Mouse (Mus musculus): ENCODE measurements at regions not wholly inside any gene's neighbourhood (a gene's known extent, or its start where the extent isn't known, plus 50 kb on each side); places are given as distances from the start of the nearest gene placed in this dataset.

DNA sequence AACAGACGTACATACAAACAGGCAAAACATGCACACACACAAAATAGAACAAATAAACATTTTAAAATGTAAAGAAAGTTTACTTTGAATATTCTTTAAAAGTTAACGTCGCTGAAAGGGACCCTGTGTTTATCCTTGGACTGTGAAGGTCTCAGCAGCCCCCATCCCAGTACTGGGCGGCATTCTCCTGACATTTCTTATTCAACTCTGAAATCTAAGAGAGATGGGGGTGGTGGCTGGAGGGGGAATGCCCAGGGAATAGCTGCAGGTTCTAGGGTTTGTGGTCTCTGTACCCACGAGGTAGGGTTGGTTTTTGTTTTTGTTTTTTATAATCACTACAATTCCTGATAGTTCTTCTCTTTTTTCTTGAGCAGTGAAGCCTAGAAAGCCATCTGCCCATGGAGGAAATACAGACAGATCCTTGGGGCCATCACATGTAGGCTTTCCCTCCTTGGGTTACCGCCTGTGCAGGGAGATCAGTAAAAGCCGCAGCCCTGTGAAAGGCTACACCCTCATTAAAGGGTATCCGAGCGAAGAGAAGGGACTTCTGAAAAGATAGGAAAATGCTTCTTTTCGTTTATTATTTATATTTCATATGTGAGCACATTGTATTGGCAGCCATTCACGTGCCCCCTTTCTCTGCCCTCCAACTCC lies 338.0 kb upstream of the Gm10131 start:
- DNase-seq = no peak

DNA sequence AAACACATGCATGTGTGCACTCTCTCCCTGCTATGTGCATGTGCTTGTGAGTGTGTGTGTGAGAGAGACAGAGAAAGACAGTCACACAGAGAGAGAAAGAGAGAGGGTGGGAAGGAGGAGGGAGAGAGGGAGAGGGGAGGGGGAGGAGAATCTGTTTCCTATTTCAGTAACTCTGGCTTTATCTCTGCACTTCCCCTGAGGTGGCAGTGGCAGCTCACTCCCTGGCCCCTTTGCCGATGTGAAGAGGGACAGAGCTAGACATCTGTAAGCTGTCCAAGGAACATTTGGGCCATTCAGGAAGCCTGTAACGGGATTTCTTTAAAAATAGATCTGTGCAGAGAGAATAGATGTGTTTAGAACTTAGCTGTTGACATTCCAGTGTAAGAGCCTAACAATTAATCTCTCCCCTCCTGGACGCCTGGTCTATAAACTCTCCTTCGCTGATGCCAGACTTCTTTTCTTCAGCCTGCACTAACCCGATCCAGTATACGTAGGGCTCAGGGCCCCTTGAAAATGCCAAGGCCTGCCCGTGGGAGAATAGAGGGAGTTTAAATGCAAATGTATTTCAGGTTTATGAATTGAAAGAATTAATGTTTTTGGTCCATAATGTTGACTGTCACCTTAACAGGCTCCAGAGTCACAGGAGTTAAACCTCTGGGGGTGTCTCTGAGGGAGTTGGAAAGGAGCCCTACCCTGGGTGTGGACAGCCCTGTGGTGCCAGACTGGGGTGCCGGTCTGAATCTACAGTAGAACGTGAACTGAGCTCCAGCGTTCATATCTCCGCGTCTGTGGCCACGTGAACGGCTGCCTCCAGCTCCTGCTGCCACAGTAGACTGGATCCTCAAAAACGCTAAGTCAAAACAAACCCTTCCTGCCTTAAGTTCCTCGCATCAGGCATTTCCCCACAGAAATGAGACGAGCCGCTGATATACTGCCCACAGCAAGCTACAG lies 336.6 kb upstream of the Gm10131 start:
- DNase-seq = no peak

DNA sequence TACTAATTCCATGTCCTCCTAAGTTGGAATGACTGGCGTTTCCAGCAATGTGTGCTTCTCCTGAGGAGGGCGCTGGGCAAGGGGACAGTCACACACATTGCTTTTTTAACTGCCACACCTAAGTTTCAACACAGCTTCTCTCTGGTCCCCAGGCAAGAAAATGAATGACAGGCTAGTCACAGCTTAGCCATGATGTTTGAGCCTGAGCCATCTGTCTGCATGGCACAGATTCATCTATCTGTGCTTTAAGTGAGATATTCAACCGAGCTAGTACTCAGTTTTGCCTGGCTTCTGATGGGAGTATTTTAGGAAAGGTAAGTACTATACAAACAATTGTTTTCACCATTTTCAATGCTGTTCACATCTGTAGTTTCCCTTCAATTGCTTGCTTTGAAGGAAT lies 331.2 kb upstream of the Gm10131 start:
- no peak for DNase-seq

DNA sequence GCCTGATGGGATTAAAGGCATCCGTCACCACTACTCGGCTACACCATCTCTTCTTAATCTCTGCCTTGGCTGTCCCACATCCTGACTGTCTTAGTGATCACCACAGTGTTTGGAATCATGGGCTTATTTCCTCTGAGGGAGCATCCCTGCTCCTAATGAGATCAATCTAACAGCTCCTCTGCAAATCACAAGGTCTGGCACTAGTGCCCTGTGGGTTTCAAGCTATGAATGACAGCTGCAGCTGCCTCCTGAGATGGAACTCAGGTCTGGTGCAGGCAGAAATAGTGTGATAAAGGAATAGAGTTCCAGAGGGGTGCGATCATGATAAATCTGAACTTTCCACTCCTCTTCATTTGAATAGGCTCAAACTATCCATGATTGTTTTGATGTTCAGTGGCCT lies 330.2 kb upstream of the Gm10131 start:
- no peak for DNase-seq

DNA sequence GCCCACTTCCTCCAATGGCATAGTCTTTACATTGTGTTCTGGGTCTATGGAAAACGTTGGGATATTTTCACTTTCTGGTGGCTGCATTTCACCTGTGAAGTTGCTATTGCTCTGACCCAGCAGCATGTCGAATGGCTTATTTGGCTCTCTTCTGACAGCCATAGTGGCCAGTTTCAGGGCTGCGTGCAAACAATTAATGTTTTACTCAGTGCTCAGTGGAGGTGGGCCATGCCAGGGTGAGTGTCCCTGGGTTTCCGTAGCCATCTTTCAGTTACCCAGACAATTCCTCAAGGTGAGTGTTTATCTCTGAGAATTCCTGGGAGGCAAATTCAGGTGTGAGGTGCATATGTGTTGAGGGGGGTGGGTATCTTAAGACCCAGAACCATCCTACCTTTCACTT lies 329.2 kb upstream of the Gm10131 start:
- DNase-seq = no peak

DNA sequence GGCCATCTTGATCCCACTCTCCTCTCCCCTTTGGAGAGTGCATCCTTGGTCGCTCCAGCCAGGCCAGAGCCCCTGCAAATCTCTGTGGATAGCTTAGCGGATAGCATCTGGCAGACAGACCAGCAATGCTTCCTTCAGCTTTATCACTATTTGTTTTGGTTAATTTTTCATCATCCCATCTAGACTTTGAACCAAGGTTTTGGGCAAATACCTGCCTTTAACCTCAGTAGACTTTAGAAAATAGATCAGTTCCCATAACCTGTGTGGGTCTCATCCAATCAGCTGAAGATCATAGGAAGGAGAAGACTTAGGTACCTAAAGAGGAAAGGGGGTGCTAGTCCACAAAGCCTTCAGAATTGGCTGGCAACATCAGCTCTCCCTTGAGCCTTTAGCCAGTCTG lies 327.2 kb upstream of the Gm10131 start:
- DNase-seq = no peak

DNA sequence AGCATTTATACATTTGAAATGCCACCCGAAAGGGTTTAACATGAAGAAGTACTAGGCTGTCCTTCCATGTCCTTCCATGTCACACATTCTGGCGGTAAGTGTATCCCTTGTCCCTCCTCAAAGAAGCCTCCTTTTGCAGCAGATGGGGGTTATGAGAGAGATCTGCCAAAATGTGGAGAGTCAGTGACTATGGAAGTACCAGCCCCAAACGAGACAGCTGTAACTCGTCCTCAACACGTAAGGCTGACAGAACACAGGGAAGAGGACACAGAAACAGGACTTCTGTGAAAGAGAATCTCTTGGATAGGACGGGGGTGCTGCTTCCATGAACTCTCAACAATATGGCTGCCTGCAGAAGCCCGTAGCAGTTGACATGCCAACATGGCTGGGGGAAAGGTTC lies 320.4 kb upstream of the Gm10131 start:
- no peak for DNase-seq

DNA sequence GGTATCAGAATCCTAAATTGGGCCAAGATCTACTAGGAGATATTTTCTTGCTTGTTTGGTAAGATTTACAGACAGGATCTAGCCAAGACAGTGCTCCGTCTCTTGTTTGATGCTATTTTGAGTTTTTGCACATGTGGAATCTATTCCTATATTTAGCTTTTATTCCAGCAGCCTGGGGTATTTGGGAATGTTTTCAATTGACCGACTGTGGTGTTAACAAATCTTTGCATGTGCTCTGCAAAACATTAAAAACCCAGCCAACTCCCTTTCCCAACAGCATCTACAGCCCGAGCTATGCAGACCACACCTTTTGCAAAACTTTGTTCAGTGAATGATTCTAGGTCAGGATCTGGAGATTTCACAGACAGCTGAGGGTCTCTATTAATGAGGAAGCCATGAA lies 317.7 kb upstream of the Gm10131 start:
- DNase-seq = no peak

DNA sequence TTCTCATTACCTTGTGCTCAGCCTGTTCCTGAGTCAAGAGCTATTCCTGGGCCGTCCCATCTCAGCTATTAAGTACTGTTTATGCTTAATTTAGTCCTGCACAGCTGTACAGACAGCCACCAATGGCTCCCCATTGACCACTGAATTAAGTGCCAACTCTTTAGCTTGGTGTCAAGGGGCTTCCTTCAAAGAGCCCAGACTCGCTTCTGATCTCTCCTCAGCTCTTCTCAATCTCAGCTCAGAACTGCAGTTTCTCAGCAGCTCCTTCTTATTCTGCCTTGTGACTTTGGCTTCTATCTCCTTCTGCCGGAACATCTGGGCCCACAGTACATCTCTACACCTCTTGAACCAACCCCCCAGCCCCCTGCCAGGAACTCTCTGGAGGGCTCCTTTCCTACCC lies 290.0 kb upstream of the Gm10131 start:
- no peak for DNase-seq

DNA sequence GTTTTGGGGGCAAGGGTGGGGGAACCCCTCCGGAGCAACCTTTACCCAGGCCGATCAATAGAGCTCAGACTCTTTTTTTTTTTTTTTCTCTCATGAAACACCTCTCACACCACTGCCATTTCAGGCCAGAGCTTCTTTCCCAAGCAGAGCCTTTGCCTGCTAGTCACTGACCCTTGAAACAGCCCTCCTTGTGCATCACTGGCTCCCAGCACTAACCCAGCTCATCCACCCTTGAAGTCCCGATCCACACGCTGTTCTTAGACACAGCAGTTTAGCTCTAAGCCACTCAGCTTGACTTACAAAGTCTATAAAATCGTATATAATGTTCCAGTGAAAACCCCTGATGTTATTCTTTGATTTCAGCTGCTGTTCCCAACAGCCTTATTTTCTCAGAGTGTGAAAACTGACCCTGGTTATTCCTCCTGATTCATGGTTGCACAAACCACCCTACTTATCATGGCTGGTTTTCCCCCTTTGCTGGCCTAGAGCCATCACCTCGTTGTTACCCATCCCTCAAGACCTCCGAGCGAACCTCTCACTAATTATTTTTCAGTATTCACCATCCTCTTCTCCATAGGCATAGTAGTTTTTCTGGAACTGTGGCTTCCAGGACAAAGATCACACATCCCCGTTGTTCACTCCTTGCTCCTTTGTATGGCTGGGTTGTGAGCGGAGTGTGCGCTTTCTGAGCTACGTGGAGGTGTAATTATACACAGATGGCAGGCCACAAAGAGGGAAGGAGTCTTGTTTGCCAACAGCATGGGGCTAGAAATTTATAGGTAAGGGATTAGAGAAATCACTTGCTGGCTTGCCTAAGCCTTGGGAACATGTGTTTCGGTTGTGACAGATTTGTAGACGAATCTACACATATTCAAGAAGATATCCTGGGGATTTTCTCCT lies 287.6 kb upstream of the Gm10131 start:
- no peak for DNase-seq

DNA sequence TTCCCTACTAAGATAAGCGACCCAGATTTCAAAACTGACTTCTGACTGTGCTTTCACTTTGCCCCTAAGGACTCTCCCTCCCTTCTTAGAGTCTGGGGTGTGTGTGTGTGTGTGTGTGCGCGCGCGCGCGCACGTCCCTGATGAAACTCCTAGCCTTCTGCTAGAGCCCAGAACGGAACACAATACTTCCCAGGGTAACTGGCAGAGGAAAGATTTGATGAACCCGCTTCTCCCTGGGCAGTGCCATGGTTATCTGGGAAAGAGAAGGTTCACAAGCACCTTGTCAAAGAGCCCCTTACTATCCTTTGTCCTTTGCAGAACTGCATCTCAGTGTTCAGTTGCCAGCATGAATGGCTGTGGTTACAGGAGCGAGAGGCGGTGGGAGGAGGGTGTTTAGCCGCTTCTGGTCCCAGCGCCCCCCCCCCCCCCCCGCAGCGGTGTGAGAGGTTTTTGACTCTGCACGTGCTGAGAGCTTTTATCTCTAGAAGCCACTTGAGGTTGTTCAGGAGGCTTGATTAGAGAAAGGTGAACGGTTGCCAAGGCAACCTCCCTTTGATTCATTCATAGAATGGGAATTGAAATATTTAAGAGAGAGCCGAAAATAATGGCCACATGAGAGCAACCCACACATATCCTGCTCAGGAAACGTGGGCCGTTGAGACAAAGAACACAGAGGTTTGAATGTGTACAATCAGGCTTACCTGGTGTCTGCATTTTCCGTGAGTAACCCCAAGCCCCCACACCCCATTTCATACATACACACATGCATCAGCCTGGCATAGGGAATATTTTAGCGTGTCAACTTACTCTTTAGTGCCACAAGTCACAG lies 286.3 kb upstream of the Gm10131 start:
- no peak for DNase-seq

DNA sequence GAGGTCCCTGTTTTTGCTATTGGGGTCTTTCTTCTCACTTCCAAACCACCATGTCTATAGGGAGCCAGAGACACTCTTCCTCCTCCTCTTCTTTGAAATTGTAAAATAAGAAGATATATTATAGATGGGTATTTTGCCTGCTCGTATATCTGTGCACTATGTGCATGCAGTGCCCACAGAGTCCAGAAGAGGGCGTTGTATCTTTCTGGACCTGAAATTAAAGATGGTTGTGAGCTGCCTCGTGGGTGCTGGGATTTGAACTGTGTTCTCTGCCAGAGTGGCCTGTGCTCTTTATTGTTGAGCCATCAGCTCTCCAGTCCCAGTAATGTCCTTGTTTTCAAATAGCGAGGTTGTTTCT lies 285.7 kb upstream of the Gm10131 start:
- no peak for DNase-seq

DNA sequence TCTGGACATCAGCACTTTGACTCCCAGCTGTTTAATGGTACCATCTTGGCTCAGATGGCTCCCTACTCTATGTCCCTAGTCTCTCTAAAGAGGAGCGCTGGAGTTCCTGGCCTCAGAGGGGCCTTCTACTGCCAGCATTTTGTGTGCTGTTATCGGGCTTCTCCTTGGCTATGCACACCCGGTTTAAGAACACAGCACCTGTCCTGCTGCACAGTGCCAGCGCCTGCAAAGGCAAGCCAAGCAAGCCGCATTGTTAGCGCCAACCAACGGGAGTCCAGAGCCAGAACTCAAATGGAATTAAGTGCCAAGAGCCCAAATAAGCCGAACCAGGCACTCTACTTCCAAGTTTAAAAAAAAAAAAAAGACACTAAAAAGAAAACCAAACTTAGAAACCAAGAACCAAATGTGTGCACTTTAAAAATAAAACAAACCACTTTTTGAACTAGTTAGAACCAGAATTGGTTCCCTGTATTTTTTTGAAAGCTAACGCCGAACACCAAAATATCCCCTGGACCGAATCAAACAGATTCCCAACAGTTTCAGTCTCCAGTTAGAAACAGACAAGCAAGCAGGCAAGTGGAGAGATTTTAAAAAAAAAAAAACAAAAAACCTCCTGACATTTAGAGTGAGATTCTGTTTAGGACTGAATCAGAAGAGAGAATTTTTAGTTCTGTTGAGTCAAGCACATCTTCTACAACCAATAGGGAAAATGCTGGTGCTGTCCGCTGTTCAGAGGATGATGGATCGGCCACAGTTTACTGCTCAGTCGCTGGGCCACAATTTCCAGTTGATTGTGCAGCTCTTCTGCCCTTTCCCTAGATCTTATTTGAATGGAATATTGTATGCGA lies 281.7 kb upstream of the Gm10131 start:
- peak; percentile 79 to 84 for DNase-seq

DNA sequence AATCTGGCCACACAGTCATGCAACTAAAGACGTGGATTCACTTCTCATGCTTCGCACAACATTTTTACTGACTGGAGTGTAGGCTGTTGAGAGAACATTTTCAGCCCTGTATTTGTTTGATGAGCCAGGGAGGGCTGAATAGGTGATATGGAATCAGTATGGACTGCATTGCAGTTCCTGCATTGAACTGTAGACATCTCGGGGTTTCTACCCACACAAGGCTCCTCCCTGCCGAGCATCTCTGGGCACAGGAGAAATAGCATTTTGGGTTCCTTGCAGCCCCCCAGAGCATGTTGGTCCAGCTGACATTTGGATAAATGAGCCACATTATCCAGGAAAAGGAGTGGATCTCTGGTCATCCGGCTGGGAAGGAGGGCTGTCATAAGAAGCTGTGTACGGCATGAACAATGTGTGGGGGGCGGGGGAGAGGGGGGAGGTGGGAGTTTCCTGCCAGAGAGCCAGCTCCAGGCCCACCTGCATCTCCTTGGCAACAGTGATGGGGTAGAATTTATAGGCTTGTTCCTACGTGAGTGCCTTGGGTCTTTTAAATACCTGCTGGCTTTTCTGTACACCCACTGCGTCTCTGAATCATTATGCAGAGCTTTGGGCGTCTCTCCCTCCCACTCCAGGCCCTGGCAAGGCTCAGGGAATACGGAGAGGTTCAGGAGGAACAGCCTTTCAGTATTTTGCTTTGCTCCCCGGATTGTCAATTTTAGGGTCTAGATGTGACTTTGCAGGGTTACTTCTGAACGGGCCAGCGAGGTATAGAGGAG lies 280.9 kb upstream of the Gm10131 start:
- DNase-seq = peak in 1 of 2 experiments; percentile 47

DNA sequence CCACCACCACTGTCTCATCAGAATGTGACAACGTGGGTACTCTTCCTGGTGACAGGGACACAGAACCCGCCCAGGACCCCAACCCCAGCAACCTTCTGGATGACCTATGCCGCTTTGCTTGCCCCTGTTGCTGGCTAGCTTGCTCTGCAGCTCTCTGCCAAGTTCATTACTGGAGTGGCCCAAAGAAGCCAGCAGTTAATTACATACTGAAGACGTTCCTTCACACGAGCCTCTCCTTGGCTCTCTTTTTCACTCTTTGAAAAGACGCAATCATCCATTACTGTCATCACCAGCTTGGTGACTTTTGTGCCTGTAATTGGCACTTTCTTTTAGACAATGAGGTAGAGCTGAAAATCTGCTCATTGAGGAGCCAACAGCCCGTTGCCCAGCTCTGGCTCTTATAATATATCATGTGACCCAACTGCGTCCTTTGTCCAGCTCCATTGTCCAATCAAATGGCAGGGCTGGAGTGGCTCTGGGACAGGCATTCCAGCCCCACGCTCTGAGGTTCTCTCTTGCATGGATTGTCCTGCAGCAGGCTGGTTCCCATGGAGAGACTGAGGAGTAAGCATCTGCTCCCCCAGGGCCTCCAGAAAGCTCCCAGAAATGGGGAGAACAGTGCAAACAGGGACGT lies 274.4 kb upstream of the Gm10131 start:
- DNase-seq = no peak

DNA sequence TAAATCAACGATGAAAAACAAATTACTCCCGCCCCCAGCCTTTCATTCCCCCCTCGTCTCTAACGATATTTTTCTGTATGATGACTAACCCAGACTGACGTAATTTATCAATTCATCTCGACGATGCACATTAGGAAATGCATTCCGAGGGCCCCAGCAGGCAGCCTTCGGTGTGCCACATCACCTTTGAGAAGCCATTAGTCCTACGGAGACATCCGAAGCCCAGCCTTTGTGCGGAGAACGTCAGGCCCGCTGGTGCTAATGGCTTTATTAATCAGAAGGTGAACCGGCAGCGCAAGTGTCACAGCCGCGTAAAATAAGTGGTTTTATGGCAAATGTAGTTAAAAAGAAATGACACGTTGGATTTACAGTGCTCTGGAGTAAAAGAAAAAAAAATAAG lies 269.1 kb upstream of the Gm10131 start:
- no peak for DNase-seq

DNA sequence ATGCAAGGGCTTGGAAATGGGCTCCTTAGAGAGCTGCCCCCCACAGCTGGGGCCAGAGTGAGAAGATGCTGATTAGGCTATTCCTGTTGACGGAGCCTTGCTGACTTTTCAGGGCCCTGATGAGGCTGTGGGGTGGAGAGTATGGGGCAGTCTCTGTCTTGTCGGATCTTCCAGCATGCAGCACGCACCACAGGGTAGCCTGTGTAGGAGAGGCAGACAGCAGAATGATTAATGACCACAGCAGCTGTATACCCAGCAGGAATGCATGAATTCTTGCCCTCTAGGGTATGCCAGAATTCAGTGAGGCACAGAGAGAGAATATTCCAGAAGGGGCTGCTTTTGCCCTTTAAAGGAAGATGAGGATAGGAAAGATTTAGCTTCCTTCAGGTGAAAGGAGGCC lies 265.6 kb upstream of the Gm10131 start:
- no peak for DNase-seq

DNA sequence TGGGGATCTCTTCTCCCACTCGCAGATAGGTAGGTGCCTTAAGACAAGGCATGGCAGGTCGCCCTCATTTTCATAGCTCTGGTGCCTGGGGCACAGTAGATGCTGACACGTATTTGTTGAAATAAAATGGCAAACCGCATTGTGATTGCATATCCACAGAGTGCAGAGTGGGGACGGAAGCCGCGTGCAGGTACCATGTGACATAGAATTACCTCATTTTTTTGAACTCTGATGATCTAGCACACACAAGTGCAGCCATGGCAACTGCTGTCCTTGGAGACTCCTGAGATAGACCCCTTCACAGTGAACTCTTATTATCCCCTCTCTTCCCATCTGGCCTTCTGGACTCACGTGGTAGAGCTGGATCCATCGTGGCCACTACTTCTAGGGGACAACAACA lies 262.7 kb upstream of the Gm10131 start:
- DNase-seq = no peak

DNA sequence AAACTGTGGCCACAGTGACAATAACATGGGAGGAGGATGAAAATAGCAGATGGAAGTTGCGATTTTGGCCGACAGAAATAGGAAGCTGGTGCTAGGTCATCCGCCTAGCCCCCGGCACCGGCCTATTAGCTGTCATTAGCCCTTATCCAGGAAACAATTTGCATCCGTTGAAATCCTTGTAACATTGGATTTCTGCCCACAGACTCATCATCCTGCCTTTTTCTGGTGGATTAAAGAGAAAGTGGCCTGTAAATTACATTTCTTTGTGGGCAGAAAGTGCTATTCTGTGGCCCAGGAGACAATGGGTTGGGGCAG lies 261.1 kb upstream of the Gm10131 start:
- no peak for DNase-seq

DNA sequence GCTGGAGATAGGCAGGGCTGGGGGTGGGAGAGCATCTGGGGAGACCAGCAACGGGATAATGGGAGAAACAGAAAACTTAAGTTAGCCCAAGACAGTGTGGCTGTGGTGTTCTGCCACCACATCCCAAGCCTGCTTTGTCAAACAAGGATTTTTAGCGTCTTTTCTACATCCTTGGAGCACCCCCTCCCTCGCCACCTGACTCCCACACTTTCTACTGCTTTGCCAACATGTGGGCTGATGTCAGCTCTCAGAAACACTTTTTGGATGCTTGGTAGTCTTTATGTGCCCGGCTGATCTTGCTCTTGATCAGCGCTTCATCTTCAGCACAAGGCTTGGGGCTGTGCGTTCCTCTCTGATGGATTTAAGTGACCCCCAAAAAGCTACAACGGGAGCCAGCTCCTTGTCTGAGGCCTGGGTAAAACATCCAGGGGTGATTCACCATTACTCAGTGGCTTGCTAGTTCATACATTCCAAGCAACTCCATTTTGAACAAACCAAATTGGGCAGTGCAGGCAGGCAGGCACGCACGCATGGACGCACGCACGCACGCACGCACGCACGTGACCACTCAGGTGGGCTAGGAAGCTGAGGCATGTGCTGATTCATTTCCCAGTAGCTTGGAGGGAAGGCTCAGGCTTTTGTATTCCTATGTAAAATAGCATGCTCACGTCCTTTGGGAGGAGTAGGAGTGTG lies 260.6 kb upstream of the Gm10131 start:
- no peak for DNase-seq
